Mouse (Mus musculus): Measurements from ENCODE around the gene Adig.

Gene Adig

GRCm38 (mm10) chr2:158541286-158541685, 38.9 kb downstream of the Adig start:
- in situ Hi-C loops (cut with MboI, MseI) = loop anchor here (5.0 kb wide), 1 partner anchor 111 kb away; no protein-coding TSS in a partner anchor

DNA sequence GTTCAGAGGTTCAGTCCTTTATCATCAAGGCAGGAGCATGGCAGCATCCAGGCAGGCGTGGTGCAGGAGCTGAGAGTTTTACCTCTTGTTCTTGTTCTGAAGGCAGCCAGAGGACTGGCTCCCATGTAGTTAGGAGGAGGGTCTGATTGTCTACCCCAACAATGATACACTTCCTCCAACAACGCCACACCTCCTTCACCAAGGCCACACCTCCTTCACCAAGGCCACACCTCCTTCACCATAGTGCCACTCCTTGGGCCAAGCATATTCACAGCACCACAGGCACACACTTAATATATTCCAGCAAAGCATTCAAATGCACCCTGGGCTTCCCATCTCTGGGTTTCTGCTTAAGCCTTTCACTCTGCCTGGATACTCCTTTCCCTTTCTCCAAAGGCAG, 42.9 kb downstream of the Adig start:
- in situ Hi-C loops (cut with MboI, MseI) = loop anchor here (5.0 kb wide), 1 partner anchor 317 kb away; no protein-coding TSS in a partner anchor

- in situ Hi-C loops (cut with MboI, MseI) = loop anchor here (5.0 kb wide), 1 partner anchor 316 kb away; no protein-coding TSS in a partner anchor
Measured at GRCm38 (mm10) chr2:158546751-158547150, 44.3 kb downstream of the Adig start.

DNA sequence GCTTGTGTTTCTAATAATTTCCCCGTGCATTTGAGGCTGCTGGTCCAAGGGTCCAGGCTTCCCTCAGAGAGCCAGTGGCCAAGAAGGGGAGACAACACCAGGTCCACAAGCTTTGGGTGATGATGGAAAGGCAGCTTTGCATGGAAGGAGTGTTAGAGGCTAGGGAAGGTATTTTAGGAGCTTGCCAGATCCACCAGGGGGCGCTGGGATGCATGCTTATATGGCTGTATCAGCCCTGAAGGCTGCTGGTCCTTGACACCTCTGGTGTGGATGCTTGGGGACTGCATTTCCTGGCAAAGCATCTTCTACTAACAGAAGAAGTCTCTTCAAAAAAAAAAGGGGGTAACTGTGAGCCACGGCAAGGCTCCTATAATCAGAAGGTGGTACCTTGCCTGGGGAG, 47.7 kb downstream of the Adig start:
- in situ Hi-C loops (cut with MboI, MseI) = no loop called here

GRCm38 (mm10) chr2:158554366-158554765, 52.0 kb downstream of the Adig start:
- in situ Hi-C loops (cut with MboI, MseI) = no loop called here

GRCm38 (mm10) chr2:158555252-158555651, 52.8 kb downstream of the Adig start:
- in situ Hi-C loops (cut with MboI, MseI) = loop anchor here (5.0 kb wide), 1 partner anchor 57 kb away; the partner anchor contains the start of gene Slc32a1

- in situ Hi-C loops (cut with MboI, MseI) = loop anchor here (5.0 kb wide), 1 partner anchor 56 kb away; the partner anchor contains the start of gene Slc32a1
Measured at GRCm38 (mm10) chr2:158555812-158556211, 53.4 kb downstream of the Adig start.

GRCm38 (mm10) chr2:158556225-158556624, 53.8 kb downstream of the Adig start:
- in situ Hi-C loops (cut with MboI, MseI) = loop anchor here (5.0 kb wide), 1 partner anchor 56 kb away; the partner anchor contains the start of gene Slc32a1

DNA sequence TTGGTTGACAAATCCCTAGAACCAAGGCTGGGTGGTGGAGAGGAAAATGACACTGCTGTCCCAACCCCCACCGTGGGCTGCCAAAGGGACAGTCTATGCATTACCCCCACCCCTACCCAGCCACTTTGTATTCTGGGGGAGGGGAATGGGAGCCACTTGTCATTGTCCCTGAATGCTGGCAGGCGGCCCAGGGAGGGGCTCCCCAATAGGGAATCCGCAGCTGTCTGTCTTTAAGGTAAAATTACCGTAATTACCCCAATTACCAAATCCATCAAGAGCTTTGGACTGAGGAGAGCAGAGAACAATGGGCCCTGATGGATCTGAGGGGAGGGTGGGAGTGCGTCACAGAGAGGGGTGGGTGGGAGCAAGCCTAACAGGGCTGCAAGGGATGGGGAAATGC, 54.3 kb downstream of the Adig start:
- in situ Hi-C loops (cut with MboI, MseI) = loop anchor here (5.0 kb wide), 1 partner anchor 56 kb away; the partner anchor contains the start of gene Slc32a1
